Mouse (Mus musculus): Measurements from ENCODE around the gene Rph3al.

- no peak for TF ChIP-seq TAL1 (conservative IDR thresholded peaks at IDR 0.05; ENCODE audit: low read depth, low read length)
- no peak for TF ChIP-seq CTCF (IDR thresholded peaks at IDR 0.05; ENCODE audit: low read depth, low read length)
- TF ChIP-seq GATA1 (IDR thresholded peaks at IDR 0.05; ENCODE audit: borderline replicate concordance, low read length) = no peak
Observed at GRCm38 (mm10) chr11:75948789-75949188, 10.6 kb upstream of the Rph3al start.
